Mouse (Mus musculus) cerebellum, adult 9-11 months (tissue): Measurements from ENCODE around the gene C1rl.
"Not testable (repeated sequence)": the region's sequence is repeated elsewhere in the genome, so short reads cannot be mapped to it uniquely, and the experiment has no call there.

Experiments
- DNase-seq: peaks from one replicate; pipeline ENCODE4 v3.0.0; 2022

The C1rl gene

DNA sequence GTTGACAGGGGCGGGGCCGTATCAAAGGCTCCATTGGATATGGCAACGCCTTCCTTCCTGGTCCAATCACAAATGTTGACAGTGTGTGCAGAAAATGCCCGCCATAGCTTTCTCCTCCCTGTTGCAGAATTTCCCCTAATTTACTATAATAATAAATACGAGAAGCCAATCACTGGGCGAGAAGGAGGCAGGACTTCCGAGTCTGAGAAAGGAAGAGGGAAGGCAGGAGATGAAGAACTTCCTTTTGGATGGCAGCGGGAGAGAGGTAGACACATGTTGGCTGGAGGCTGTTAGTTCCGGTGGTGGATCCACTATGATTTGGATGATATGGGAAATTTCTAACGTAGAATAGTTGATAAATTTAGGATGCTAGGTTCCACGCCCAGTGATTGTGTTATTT lies 18.3 kb upstream of the C1rl start:
- no peak for DNase-seq

DNA sequence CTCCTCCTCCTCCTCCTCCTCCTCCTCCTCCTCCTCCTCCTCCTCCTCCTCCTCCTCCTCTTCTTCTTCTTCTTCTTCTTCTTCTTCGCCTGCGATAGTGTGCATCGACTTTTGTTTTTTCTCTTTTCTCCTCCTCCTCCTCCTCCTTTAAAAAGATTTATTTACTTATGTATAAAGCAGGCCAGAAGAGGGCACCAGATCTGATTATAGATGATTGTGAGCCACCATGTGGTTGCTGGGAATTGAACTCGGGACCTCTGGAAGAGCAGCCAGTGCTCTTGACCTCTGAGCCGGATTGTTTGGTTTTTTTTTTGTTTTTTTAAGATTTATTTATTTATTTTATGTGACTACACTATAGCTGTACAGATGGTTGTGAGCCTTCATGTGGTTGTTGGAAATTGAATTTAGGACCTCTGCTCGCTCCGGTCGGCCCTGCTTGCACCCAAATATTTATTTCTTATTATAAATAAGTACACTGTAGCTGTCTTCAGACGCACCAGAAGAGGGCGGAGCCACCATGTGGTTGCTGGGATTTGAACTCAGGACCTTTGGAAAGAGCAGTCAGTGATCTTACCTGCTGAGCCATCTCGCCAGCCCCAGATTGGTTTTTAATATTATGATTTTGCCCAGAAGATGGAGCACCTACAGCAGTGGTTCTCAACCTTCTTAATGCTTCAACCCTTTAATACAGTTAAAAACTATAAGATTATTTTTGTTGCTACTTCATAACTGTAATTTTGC lies 17.4 kb upstream of the C1rl start:
- not testable (repeated sequence) for DNase-seq

DNA sequence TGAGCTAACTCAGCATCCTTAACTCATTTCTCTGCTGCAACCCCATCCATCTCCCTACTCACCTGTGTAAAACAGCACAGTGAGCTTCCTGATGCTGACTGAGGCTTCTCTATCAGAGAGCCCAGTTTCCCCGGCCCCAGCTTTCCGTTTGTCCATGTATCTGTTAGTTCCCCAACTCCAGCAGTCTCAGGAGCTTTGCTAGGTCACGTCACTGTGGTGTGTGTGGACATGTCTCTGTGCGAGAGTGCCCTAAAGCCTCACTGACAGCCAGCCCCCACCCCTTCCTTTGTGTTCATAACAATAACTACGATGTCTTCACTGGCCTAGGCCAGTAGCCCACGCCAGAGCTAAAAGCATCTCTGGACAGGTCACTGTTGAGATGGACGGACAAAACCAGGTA lies 16.7 kb upstream of the C1rl start:
- no peak for DNase-seq

DNA sequence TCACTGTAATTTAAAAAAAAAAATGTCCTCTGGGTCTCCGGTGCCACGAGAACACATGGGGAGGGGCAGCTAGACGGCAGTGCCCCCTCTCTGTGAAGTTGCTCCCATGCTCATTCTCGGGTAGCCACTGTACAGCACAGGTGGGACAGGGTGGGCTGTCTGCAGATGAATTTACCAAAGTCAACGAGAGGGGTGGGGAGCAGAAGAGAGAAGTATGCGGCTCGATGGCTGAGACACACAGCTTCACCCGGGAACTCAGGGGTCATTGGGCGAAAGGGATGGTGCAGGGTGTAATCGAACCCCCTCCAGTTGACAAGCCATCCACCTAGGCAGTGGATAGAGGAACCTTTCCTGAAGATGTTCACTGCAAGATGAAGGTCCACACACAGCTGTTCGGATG lies 16.1 kb upstream of the C1rl start:
- no peak for DNase-seq

DNA sequence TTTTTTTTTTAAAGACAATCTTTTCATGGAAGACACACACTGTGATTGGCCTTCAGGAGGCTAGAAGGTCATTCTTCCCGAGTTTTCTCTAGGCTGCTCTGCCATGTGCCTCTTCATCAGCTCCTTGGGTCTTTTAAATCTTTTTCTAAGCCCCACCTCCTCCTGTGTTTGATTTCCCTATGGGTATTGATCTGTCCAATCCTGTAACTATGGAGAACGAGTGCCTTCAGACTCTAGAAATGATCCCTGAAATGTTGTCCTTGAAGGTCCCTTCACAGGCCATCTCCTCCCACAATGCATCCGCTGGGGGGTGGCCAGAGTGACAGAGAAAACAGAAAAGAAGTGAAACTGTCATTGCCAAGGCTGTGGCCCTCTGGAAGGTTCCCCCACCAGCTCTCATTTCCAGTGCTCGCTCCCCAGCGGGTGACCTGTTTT lies 15.7 kb upstream of the C1rl start:
- no peak for DNase-seq

DNA sequence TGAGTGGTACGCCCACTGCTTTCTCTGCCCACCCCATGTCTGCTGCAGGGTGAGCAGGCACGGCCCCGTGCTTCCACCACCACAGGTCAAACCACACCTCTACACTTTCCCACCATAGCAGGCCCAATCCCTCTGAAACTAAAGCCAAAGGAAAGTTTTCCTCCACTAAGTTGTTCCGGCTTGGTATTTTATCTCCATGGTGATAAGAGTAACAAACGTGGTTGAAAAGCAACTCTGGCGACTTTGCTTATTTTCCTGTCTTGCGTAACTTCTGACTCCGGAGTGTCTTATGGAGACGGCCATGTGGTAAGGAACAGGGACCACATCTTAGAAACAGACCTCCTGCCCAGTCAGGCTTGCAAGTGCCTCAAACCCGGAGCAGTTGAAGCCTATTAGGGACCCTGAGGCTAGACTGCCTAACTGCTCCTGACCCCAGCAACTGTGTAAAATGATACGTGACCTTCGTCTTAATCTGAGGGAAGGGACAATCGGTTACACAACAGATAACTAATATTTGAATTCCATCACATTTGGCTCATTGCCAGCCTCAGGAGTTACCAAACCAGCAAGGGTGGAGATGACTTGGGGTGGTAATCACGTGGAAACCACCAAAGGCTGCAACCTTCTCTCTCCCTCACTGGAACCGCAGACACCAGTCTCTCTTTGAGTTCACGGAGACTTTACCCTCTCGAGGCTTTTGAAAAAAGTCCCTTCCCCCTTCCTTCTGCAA lies 14.8 kb upstream of the C1rl start:
- no peak for DNase-seq

DNA sequence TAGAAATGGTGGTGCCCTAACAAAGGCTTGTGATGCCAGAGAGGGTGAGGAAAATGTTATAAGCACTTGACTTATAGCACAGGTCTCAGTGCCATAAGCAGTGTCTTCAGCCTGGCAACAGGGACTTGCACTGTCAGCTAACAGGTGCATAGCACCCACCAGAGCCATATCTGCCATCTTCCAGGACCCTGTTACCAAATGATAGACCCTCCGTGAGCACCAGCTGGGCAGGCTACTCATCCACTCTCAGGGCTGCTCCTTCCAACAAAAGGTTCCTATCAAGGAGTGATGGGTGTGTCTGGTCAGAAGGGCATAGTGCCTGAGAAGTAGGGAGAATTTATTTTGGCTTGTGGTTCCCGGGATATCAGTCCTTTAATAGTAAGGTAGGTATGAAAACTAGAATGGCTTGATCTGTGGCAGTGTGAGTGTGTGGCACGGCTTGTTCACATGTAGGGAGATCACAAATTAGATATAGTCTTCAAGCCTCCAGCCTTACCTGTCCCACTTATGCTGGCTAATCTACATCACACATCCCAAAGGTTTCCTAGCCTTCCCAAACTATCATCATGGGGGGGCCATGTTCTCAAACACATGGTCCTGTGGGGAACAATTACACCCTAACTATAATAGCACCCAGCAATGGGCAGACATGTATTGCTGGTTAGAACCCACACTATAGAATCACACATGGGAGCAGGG lies 13.9 kb upstream of the C1rl start:
- no peak for DNase-seq

DNA sequence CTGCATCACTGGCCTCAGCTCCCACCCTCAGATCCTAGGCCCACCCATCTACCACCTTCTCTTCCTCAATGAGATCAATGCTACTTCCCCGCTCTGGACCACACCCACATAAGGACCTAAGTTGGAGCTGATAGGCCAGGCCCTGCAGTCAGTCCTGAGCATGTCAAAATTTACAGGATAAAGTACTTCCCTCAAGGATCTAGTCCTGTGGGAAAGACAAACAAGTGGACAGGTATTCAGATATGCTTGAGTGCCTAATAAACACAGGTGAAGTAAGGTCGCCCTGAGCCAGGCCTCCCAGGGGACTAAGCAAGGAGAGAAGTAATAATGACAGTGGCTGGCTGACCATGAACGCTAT lies 13.4 kb upstream of the C1rl start:
- DNase-seq = no peak

DNA sequence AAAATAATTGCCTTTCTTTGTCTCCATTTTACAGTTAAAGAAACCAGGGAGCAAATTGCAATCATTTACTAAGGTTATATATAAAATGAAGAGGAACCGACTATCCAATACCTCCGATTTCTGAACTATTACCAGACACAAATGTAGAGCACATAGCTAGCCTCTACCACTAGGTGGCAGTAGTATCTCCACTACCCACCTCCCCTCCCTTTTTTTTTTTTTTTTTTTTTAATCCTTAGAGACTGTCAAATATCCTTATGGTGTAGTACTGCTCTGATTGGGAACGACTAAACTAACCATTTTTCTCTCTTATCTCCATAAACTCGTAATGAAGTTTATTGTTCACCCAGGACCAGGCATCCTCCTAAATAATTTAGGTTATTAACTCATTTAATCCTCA lies 12.6 kb upstream of the C1rl start:
- no peak for DNase-seq

DNA sequence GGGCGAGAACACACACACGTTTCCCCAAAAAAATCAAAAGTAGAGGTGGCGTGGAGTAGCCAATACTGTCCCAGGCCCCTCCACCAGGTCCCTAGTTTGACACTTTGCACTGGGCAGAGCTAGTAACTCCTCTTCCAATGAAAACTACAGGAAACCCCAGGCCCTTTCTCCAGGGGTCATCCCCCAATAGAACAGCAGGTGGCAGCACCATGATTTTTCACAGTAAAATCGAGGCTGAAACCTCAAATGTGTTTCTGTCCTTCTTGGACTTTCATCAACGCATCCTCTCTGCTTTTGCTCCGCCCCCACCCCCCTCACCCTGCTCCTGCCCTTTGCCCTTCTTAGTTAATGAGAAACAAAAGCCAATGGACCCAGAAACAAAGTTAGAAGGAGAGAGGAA lies 11.3 kb upstream of the C1rl start:
- no peak for DNase-seq

DNA sequence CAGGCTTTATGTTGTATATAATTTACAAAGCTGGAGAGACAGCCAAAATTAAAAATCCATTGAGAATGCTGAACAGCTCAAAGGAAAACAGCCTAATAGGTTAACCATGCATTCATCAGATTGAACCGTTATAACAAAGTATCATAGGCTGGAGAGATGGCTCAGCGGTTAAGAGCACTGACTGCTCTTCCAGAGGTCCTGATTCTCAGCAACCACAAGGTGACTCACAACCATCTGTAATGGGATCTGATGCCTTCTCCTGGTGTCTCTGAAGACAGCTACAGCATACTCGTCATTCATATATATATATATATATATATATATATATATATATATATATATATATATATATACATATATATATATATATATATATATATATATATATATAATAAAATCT lies 9.1 kb upstream of the C1rl start:
- DNase-seq = not testable (repeated sequence)

DNA sequence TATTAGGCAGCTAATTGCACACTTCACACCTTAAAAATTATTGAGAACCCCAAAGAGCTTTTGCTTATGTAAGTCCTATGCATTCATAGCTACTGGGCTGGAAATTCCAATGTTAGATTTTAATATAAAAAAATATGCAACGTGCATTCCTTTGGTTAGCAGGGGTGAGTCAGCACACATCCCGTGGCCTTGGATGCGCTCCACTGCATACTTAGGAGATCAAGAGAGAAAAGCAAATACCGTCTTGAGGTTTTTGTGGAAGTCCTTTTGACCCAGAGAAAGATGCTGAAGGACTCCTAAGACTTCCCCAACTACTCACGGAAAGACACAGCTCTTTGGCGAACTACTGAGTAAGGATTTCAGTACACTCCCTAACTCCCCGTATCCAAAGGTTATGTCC lies 8.1 kb upstream of the C1rl start:
- no peak for DNase-seq

DNA sequence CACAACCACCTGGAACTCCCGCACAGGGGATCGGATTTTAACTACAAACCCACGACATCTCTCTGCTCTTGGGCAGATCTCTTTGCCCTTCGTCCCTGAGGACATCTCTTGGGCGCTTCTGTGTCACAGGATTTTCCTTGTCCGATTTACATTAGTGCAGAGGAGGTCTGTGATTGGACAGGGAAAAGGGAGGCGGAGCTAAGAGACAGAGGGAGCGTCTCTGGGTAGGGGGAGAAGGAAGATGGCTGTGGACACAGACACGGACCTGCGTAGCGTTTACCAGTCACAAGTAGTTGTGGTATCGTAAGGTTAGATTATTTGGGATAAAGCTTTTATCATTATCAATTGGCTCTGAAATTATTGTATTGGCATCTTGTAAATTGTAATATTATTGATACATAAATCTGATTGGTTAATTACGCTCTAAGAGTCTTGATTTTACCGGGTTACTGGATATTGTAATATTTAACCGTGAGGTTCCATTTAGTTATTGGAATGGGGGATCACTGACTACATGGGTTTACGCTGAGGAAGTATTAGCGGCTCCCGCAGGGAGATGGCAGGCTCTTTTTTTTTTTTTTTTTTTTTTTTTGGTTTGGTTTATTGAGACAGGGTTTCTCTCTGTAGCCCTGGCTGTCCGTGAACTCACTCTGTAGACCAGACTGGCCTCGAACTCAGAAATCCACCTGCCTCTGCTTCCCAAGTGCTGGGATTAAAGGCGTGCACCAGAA lies 7.3 kb upstream of the C1rl start:
- no peak for DNase-seq

DNA sequence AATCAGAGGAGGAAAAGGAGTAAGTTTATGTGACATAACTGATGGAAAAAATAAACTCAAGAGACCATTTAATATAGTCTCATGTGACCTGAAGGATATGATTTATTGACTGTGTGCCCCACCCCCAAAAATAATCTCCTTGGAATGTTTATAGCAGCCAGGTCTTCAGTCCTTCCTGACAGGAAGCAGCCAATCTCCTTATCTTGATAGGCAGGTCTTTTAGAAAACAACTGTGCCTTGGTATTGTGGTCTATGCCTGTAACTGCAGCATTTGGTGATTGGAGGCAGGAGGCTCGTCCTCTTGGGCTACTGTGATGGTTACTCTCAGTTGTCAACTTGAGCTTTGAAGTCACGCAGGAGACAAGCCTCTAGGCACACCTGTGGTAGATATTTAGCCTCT lies 5.4 kb upstream of the C1rl start:
- DNase-seq = no peak

DNA sequence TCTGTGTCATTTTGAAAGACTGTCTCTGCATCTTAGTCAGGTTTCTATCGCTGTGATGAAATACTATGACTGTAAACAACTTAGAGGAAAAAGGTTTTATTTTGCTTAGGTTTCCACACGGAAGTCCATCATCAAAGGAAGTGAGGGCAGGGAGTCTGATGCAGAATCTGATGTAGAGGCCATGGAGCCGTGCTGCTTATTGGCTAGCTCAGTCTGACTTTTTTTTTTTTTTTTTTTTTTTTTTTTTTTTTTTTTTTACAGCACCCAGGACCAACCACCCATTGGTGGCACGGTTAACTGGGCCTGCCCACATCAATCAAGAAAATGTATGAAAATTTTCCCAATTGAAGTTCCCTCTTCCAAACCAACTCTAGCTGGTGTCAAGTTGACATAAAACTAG lies 4.0 kb upstream of the C1rl start:
- no peak for DNase-seq

DNA sequence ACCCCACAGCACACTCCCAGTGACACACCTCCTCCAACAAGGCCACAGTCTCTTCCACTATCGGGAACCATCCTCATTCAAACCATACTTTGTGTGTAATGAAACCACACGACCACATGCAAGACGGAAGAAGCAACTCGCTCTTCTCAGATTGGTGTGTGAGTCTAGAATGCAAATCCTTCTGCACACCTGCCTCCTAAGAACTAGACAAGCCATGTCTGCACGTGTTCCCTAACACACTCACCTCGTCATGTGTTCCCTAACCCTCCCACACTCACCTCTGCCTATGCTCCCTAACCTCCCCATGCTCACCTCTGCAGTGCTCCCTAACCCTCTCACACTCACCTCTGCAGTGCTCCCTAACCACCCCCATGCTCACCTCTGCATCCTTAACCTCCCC lies 1.5 kb upstream of the C1rl start:
- DNase-seq = no peak

DNA sequence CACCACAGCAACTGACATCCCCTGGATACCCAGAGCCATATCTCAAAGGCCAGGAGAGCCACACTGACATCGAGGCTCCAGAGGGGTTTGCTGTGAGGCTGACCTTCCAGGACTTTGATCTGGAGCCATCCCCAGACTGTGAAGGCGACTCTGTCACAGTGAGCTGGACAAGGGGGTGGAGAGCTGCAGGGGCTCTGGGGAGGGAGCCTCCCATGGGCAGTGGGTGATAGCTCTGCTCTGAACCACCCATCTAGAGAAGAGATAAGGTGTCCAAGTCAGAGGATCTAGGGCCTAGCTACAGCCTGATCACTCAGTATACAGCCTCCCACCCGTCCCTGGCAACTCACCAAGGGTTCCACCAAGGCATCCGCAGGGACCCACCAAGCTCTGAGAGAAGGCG lies 973 bp downstream of the C1rl start:
- DNase-seq = no peak

DNA sequence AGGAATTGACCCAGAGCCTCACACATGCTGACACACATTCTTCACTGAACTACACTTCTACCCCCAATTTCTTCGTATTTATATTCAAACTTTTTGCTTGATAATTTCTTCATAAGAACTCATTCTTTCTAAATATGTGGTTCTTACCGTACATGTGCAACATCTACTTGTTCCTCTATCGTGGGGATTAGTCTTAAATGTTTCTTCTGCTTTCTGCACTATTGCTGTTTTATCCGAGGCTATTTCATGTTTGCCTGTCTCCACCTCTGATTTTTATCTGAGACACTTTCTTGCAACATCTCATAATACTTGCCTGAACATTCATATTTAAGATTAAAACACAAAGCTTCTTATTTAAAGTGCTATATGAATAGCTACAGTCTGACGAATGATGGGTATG lies 3.1 kb downstream of the C1rl start:
- DNase-seq = no peak

DNA sequence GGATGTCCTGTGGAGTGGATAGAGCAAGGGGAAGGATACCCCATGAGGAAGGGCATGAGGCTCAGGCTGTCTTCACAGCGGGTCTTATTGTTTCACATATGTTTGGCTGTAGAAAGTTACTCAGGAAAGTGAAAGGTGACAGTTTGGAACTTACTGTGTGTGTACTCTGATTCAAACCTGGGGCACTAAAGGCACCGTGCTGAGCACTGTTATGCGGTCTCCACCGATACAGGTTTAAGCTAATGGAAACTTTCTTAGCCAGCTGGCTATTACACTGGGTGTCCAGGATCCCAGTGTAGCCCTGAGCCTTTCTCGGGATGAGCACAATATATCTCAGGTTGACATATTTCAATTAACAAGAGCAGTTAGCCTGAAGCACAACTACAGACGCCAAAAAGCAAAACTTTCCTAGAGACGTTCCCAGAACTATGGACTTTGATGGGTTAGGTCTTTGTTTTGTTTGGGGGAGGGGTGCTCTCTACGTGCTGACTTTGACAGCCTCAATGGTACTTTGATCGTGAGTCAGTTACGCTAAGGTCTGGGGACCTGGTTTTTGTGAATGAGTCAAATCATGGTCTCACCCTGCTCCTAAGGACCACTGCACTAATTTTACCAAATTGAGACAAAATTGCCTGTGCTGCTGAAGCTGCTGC lies 7.1 kb downstream of the C1rl start:
- DNase-seq = no peak

DNA sequence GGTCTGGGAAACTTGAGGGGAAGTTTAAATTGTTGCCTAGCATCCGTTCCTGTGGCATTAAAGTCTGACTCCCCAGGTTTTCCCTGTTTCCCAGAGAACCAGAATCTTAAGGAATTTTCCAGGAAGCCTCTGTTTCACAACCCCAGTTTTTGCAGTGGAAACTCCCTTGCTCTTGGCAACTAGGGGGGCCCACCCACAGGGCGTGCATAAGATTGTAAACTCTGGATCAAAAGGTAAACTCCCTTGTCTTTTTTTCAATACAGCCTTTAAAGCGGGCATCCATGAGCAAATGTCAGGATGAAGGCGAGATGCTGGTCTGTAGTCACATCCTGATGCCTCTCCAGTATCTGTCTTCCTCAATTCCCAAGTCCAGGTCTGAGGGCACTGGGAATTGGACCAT lies 8.6 kb downstream of the C1rl start:
- no peak for DNase-seq

DNA sequence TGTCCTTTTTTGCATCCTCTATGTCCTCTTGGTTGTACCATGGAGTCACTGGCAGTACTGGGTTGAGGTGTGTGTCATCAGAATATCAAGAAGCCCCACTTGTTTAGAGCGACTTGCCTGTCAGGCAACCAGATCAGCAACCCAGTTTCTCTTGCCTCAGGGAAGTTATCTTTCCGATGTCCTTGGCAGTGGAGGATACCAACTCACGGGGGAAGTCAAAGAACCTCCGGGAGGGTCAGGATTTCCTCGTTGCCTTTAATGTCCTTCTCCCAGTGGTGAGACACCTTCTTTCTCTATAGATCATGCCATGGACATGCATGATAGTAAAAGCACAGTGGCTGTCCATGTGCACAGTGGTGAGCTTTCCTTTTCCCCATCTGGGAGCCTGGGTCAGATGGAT lies 9.1 kb downstream of the C1rl start:
- DNase-seq = no peak

DNA sequence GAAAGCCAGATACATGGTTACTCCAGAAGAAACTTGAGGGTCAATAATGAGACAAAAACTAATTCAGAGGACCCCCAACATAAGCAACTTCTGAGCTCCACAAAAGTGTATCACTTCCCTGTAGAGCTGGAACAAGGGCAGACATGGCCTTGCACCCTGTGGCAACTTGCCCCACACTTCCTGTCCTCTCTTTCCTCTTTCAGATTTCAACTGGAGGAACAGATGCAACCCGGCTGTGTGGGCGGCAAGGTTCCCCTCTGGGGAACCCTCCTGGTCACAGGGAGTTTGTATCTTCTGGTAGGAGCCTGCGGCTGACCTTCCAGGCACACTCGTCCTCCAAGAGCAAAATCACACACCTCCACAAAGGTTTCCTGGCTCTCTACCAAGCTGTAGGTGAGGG lies 12.1 kb downstream of the C1rl start:
- no peak for DNase-seq

DNA sequence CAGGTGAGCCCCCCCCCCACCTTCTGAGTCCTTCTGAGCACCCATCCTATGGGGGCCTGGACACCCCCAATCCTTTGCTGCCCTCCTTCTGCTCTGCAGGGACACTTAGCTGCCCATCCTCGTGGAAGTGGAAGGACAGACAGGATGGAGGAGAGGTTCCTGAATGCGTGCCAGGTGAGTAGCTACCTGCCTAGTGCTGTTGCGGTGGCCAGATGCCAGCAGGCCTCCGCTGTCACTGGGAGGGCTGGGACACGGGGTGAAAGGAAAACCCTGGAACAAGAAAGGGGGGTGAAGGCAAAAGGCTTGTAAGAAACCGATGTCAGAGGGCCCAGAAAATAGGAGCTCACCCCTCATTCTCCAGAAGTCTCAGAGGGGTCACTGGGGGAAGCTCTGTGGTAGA lies 14.1 kb downstream of the C1rl start:
- DNase-seq = peak; percentile 57
